Mouse (Mus musculus) intestine, postnatal 0 days (tissue): Measurements from ENCODE around the gene Tdrd12. TPM values are rescaled to one million over a fixed set of nuclear protein-coding genes. Genes with fewer than 3 reads are reported as not detected.

Source experiments
- ATAC-seq: fragments of 200-750 bp; cut with Nextera tagmentation; 2 replicates; pipeline ENCODE4 v1.8.0; 2017; ENCODE audit warnings: mild to moderate bottlenecking, moderate TSS enrichment, moderate library complexity
- H3K27ac ChIP-seq: fragments of 300-500 bp; sonication (generic); 2 replicates; pipeline ENCODE4 v1.5.1; 2014; ENCODE audit warnings: mild to moderate bottlenecking, low read depth, low read length, moderate library complexity
- H3K27me3 ChIP-seq: fragments of 300-500 bp; sonication (generic); replicated peaks from 2 replicates; pipeline ENCODE4 v1.6.1; 2014; ENCODE audit warnings: low read length, mixed read lengths; ENCODE audit not compliant: control insufficient read depth, insufficient read depth
- H3K36me3 ChIP-seq: fragments of 300-500 bp; sonication (generic); 2 replicates; pipeline ENCODE4 v1.6.1; 2014; ENCODE audit warnings: mild to moderate bottlenecking, moderate library complexity; ENCODE audit not compliant: control insufficient read depth, insufficient read depth
- H3K4me1 ChIP-seq: fragments of 300-500 bp; sonication (generic); replicated peaks from 2 replicates; pipeline ENCODE4 v1.6.1; 2014; ENCODE audit warnings: antibody characterized with exemption, low read length, mixed read lengths; ENCODE audit not compliant: control insufficient read depth, insufficient read depth
- H3K4me2 ChIP-seq: fragments of 300-500 bp; sonication (generic); replicated peaks from 2 replicates; pipeline ENCODE4 v1.6.1; 2014; ENCODE audit warnings: low read depth, mild to moderate bottlenecking, moderate library complexity
- H3K4me3 ChIP-seq: fragments of 300-500 bp; sonication (generic); 2 replicates; pipeline ENCODE4 v1.5.1; 2014; ENCODE audit warnings: low read depth, low read length
- H3K9ac ChIP-seq: fragments of 300-500 bp; sonication (generic); 2 replicates; pipeline ENCODE4 v1.6.1; 2014; ENCODE audit warnings: mild to moderate bottlenecking, low read depth, low read length
- H3K9me3 ChIP-seq: fragments of 300-500 bp; sonication (generic); 2 replicates; pipeline ENCODE4 v1.6.1; 2016; ENCODE audit warnings: mixed run types; ENCODE audit not compliant: control insufficient read depth
- CTCF ChIP-seq: sonication (generic); IDR thresholded peaks from 2 replicates; pipeline ENCODE4 v1.5.1; 2016; ENCODE audit warnings: low read depth, mild to moderate bottlenecking, control low read depth, antibody characterized with exemption, moderate library complexity
- WGBS: fragments of 180-500 bp; shearing (Covaris S2); extraction: QIAGEN DNeasy Blood & Tissue Kit; methylation state at CpG from one replicate; pipeline ENCODE4 v1.1.7; 2014; 5-methylcytosine and 5-hydroxymethylcytosine counted together
- polyA plus RNA-seq: library from polyadenylated mRNA; unstranded; fragments of >200 nt; fragmentation: Nextera tagmentation; extraction: Ambion mirVana; gene quantifications from 2 replicates; pipeline ENCODE4 v1.2.1, GENCODE M21; 2015

Gene Tdrd12
- 1.5 and 2.0 TPM in 2 replicates for polyA plus RNA-seq

DNA sequence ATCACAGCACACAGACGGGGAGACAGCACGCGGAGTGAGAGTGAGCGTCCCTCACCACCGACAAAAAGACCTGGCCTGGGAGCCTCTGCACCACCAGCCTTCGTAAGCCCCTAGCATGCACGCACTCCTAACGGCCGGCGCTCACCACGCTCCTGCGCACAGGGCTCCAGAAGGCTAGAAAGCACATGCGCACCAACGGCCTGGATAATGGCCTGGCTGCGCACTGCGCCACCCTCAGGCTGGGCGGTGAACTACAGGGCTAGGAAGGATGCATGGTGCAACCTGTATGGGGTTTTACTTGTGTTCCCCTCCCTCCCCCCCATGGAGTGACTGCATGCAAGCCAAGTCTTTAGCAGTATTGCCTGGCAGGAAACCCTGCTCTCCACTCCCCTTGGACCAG is at the start of gene Tdrd12:
TSS of gene Tdrd12 (minus strand) at position 184 of the 400 bp plus-strand sequence.
- H3K4me2 ChIP-seq, result no peak within 1 kb of the TSS
- no peak within 1 kb of the TSS for H3K27ac ChIP-seq
- TF ChIP-seq CTCF, result peak; percentile 53
- no peak within 1 kb of the TSS for H3K4me3 ChIP-seq
- no peaks in the 10 kb centered on the region for H3K9me3 ChIP-seq
- 92% methylated on average over 17 of the region's 17 CpGs for WGBS
- H3K4me1 ChIP-seq, result no peaks in the 10 kb centered on the region
- H3K36me3 ChIP-seq, result no peaks in the 10 kb centered on the region
- ATAC-seq, result no peak
- no peaks in the 10 kb centered on the region for H3K27me3 ChIP-seq
- H3K9ac ChIP-seq, result no peak within 1 kb of the TSS

- WGBS, result 25% methylated on average over 15 of the region's 15 CpGs
- Histone ChIP-seq H3K4me3 (peak overlapping the region; percentile 78), H3K4me2 (peak overlapping the region; percentile 98), H3K27ac (no peak overlapping the region), H3K9ac (peak overlapping the region; percentile 51), H3K27me3 (peaks cover 30% of the 10 kb centered on the region), H3K4me1 (peaks cover 7% of the 10 kb centered on the region), H3K36me3 (peaks cover 6% of the 10 kb centered on the region), H3K9me3 (no peaks in the 10 kb centered on the region)
- no peak for ATAC-seq
- no peak for TF ChIP-seq CTCF
Observed at GRCm38 (mm10) chr7:35586906-35587445, 49.4 kb upstream of the Tdrd12 start.

GRCm38 (mm10) chr7:35586055-35586905 is 48.7 kb upstream of the Tdrd12 start, which contains the start of gene Ankrd27:
Gene Ankrd27, plus strand, starts transcription at chr7:35586244.
- Histone ChIP-seq H3K9me3 (no peaks in the 10 kb centered on the region), H3K4me1 (peaks cover 7% of the 10 kb centered on the region)
- WGBS, result under 1% methylated on average over 48 of the region's 49 CpGs

GRCm38 (mm10) chr7:35585191-35586054 is 47.9 kb upstream of the Tdrd12 start, which contains the start of gene Rgs9bp:
Gene Rgs9bp, minus strand, starts transcription at chr7:35585582.
- under 1% methylated on average over 45 of the region's 45 CpGs for whole genome bisulfite sequencing
- ATAC-seq, result peak; percentile 69
- peaks cover 30% of the 10 kb centered on the region for H3K27me3 ChIP-seq
- H3K9me3 ChIP-seq, result no peaks in the 10 kb centered on the region
- peak within 1 kb of the TSS; percentile 78 for H3K4me3 ChIP-seq
- H3K4me1 ChIP-seq, result peaks cover 7% of the 10 kb centered on the region
- H3K9ac ChIP-seq, result peak within 1 kb of the TSS; percentile 51
- no peak within 1 kb of the TSS for H3K27ac ChIP-seq
- no peak for TF ChIP-seq CTCF
- H3K36me3 ChIP-seq, result no peaks in the 10 kb centered on the region
- H3K4me2 ChIP-seq, result peak within 1 kb of the TSS; percentile 98

More at GRCm38 (mm10) chr7:35586055-35586905, 48.7 kb upstream of the Tdrd12 start, which contains the start of gene Ankrd27:
- Histone ChIP-seq H3K4me3 (peak within 1 kb of the TSS; percentile 78), H3K36me3 (no peaks in the 10 kb centered on the region), H3K27ac (no peak within 1 kb of the TSS), H3K27me3 (peaks cover 30% of the 10 kb centered on the region), H3K9ac (peak within 1 kb of the TSS; percentile 51), H3K4me2 (peak within 1 kb of the TSS; percentile 98)
- TF ChIP-seq CTCF, result 0 out of 2 replicates have a peak, but pooled peaks have one; percentile 14
- ATAC-seq, result peak; percentile 97

DNA sequence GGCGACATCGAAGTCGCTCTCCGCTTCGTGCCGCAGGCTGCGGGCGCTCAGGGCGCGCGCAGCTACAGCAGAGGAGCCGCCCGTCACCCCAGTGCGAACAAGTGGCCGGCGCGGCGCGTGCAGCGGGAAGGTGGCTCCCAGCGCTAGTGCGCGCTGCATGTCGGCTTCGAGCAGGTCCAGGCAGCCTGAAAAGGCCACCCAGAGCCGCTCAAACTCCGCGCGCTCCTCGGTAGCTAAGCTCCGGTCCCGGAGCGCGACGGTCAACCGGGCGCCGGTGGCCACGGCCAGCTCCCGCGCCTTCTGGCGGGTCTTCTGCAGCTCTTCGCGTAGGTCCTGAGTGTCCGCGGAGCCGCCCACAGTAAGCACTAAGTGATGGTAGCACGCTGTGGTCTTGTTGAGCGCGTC is 47.2 kb upstream of the Tdrd12 start:
- no peak for ATAC-seq
- Histone ChIP-seq H3K27me3 (peaks cover 30% of the 10 kb centered on the region), H3K4me3 (peak overlapping the region; percentile 78), H3K9me3 (no peaks in the 10 kb centered on the region), H3K4me1 (peaks cover 7% of the 10 kb centered on the region), H3K36me3 (no peaks in the 10 kb centered on the region), H3K9ac (peak overlapping the region; percentile 45; the same call in 1 of the 2 replicates), H3K4me2 (peak overlapping the region; percentile 98), H3K27ac (no peak overlapping the region)
- no peak for TF ChIP-seq CTCF
- under 1% methylated on average over 48 of the region's 50 CpGs for WGBS
